Mouse (Mus musculus) layer of hippocampus, postnatal 14 days (tissue): Measurements from ENCODE around the gene Ubxn4. TPM values are rescaled to one million over a fixed set of nuclear protein-coding genes. Genes with fewer than 3 reads are reported as not detected.
A peak's percentile ranks its signal among the peaks of the same experiment; 100 is the strongest.

Source experiments
- DNase-seq, 2 experiments: peaks; one replicate each; pipeline ENCODE4 v3.0.0; 2021 to 2022; ENCODE audit warnings: low spot score in 2 of 2, mixed read lengths in 1 of 2
- microRNA-seq, 2 experiments: library from miRNA; unstranded; fragments of <30 nt; microRNA quantifications; one replicate each; pipeline ENCODE4 v1.2.0; 2021
- total RNA-seq, 2 experiments: library from RNA; stranded (reverse); gene quantifications; 2 replicates each; pipeline ENCODE4 v1.2.3; 2021

Gene Ubxn4
- total RNA-seq, 2 experiments from 2014 or later: 58.2 to 59.7 TPM

DNA sequence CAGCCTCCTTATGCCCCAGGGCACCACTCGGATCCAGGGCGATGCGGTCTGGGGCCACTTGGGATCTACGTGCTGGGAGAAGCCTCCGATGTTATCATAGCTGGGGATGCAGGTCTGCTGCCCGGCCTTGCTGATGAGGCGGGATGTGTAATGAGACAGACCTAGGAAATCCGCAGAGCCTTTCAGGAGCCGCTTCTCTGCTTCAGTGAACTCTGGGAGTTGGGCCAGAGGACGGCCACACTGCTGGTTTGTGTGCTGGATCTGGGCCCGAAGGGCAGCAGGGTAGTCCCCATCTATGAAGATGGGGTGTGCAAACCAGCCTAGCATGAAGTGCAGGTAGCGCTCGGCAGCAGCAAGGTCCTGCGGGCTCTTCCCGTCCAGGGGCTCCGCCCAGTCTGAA lies 60.1 kb downstream of the Ubxn4 start:
- DNase-seq: peak; percentile 26 to 52

DNA sequence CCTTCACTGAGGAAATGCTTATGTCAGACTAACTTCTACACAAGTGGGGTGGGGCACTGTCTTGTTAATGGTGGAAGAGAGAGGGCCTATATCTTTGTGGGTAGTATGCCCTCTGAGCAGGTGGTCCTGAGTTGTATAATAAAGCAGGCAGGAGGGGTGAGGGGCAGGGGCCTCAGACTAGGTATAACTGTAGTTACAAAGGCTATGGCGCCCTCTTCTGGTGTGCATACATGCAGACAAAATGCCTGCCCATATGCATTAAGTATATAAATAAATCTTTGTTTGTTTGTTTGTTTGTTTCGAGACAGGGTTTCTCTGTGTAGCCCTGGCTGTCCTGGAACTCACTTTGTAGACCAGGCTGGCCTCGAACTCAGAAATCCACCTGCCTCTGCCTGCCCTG lies 65.3 kb downstream of the Ubxn4 start:
- no peak for DNase-seq

DNA sequence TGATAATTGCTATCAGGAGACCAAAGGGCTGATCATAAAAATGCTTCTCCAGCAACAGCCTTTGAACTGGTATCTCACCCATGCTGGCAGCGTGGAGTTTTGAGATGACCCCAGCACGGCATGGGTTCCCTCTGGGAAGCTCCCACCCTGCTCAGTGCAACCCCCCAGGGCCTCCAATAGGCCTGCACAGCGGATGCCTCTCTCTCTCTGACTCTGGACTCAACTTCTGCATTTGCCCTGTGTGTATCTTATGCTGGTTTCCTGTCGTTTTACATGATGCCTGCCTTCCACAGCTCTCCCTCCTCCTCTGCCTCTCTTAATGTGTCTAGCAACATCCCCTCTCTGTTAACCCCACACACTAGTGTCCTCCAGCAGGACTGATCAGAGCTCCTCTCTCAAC lies 70.9 kb downstream of the Ubxn4 start:
- no peak for DNase-seq

DNA sequence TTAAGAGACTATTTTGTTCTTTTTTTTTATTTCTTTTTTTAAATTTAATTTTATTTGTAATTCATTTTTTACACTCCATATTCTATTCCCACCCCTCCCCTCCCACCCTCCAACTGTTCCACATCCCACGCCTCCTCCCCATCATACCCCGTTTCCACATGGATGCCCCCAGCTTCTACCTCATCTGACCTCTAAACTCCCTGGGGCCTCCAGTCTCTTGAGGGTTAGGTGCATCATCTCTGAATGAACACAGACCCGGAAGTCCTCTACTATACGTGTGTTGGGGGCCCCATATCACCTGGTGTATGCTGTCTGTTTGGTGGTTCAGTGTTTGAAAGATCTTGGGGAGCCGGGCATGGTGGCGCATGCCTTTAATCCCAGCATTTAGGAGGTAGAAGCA lies 75.5 kb downstream of the Ubxn4 start:
- peak in 1 of 2 experiments; percentile 33 for DNase-seq

DNA sequence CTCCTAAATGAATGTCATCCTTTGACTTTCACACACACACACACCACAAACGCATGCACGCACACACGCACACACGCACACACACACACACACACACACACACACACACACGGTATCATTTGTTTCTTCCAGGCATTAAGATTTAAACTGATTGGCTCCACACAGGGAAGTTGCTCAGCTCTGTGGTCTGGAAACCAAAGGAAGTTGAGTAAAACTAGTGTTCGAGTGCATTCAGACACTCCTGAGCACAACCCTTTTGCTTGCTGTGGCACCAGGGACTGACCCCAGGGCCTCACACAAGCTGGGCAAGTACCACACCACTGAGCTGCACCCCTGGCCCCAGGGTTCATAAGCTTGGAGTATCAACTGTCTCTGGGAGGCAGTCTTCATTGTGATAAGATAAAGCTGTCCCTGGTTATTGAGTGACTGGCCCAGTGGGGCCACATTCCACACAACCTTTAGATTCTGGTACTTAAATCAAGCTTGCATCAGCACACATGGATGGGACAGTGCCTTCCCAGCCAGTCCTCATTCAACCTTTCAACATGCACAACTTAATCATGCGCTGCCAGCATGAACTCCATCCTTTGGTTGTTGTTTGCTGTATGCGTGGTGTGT lies 79.4 kb downstream of the Ubxn4 start:
- DNase-seq: no peak

DNA sequence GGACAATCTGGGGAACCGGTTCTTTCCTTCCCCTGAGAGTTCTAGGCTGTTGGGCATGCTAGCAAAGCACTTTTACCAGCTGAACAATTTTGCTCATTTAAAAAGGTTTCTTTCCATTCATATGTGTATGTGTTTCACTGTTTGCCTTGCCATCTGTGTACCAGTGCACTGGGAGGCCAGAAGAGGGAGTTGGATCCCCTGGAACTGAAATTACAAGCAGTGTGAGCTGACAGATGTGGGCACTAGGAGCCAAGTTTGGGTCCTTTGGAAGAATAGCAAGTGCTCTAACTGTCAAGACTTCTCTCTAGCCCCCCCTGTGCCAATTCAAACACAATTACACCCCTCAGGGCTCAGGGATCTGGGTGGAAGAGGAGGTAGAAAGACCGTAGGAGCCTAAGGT lies 81.0 kb downstream of the Ubxn4 start:
- DNase-seq: peak; percentile 29 to 73

DNA sequence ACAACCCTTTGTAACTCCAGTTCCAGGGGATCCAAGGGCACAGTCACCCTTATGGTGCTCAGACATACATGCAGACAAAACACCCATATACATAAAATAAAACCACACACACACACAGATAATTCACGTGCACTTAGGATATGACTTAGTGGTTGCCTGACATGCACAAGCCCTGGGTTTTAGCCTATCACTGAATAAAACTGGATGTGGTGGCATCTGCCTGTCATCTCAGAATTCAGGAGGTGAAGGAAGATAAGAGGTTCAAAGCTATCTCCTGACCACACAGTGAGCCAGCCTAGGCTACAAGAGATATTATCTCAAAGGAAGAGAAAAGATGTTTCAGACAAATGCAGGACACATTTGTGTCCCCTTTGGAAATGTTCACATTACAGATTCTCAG lies 83.4 kb downstream of the Ubxn4 start:
- DNase-seq: no peak

DNA sequence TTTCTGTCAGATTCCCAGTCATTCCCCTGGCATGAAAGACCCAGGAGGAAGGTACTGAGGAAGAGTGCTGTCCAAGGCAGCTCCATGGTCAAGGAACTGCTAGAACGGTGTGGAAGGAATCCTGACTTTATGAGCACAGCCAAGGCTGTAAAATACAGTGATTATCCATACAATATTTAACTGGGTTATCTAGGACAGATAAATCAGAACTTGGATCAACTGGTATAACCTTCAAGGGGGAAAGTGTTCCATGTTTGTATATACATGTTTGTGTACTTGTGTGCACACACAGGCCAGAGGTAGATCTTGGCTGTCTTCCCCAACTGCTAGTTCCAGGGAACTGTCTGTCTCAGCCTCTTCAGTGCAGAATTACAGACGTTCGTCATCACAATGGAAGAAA lies 84.5 kb downstream of the Ubxn4 start, which contains the start of gene Lct:
TSS of gene Lct (minus strand) at position 101 of the 400 bp plus-strand sequence.
- DNase-seq: no peak

Small RNA genes within 50 kb of the gene (microRNA-seq; reads per million reads assigned to microRNA genes)
- gene Mir128-1: 4,690 to 7,983 reads per million in 2 experiments

Other genes with a start within 250 kb of the Ubxn4 start
- 1 to 10 TPM; 7.9 to 9.7 TPM for gene Zranb3, start 140.9 kb upstream of the Ubxn4 start, total RNA-seq
- 100 to 1,000 TPM; 220 to 257 TPM for gene R3hdm1, start 140.7 kb upstream of the Ubxn4 start, total RNA-seq
- gene Lct, start 84.4 kb downstream of the Ubxn4 start, total RNA-seq: 10 to 100 TPM; 34.9 to 36.6 TPM
- gene Mcm6, start 115.7 kb downstream of the Ubxn4 start, total RNA-seq: 10 to 100 TPM; 11.2 to 14.1 TPM
- 10 to 100 TPM; 68.9 to 71.2 TPM for gene Dars, start 173.4 kb downstream of the Ubxn4 start, total RNA-seq